Mouse (Mus musculus) olfactory bulb, adult 2 months (tissue): Measurements from ENCODE around the gene Pax7.

Experiments
- CTCF ChIP-seq: fragments of 200-500 bp; IDR thresholded peaks from 2 replicates; pipeline ENCODE4 v1.5.1; 2012; ENCODE audit warnings: low read depth, mild to moderate bottlenecking, low read length, moderate library complexity; ENCODE audit not compliant: insufficient read depth
- POLR2A ChIP-seq: fragments of 200-500 bp; IDR thresholded peaks from 2 replicates; pipeline ENCODE4 v1.6.1; 2012; ENCODE audit warnings: mild to moderate bottlenecking, low read depth, low read length, moderate library complexity; ENCODE audit not compliant: insufficient read depth

GRCm38 (mm10) chr4:139832281-139833035 lies 870 bp downstream of the Pax7 start:
- TF ChIP-seq CTCF, result no peak
- TF ChIP-seq POLR2A, result no peak
